Mouse (Mus musculus) testis, postnatal 10 days (tissue): ENCODE data around the gene Ano4.
"Not testable (repeated sequence)": the region's sequence is repeated elsewhere in the genome, so short reads cannot be mapped to it uniquely, and the experiment has no call there.

ENCODE experiments used
- DNase-seq: peaks from one replicate; pipeline ENCODE4 v3.0.0; 2021; ENCODE audit warnings: low spot score

The Ano4 gene

DNA sequence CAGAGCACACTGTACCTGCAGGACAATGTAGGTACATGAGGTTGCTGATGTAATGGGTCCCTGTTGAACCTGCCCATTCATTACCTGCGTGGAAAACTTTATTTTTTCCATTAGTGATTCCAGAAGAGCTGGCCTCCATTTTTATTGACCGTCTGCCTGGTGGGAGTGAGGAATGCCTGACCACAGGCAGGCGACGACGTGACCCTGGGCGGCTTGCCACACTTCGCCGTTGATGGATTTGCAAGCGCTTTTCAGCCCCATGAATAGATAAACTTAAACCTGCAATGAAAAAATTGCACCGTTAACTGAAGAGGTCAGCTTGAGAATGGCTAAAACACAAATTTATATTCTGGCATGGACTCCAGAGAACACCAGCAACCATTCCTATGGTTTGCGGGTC lies 195.4 kb downstream of the Ano4 start:
- DNase-seq, result peak; percentile 39

DNA sequence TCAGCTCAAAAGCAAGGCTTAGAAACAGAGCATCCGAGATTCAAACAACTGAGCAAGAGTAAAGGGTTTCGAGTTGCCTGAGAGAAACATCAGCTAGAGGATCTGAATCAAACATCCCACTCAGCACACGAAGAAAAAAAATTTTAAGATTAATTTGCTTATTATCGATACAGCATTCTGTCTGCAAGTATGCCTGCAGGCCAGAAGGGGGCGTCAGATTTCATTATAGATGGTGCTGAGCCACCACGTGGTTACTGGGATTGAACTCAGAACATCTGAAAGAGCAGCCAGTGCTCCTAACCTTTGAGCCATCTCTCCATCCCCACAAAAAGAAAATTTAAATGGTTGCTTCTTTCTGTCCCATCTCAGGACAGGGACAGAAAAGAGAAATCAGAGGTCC lies 223.2 kb downstream of the Ano4 start:
- no peak for DNase-seq

DNA sequence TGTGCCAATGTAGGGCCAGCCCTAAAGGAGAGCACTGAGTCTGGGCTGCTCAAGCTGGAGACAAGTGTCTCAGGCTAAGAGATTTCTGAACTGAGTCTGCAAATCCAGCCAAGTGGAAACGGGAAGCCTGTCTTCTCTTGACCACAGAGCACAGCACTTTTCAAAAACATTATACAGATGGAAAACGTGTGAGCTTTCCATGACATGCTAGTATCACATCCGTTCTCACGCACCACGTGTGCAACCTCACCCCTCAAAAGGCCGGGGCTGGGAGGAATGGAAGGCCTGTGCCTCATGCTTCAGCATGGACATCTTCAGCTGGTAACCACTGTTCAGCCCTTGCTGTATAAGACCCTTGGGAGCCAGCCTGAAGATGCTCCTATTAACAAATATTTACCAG lies 230.2 kb downstream of the Ano4 start:
- DNase-seq, result no peak

DNA sequence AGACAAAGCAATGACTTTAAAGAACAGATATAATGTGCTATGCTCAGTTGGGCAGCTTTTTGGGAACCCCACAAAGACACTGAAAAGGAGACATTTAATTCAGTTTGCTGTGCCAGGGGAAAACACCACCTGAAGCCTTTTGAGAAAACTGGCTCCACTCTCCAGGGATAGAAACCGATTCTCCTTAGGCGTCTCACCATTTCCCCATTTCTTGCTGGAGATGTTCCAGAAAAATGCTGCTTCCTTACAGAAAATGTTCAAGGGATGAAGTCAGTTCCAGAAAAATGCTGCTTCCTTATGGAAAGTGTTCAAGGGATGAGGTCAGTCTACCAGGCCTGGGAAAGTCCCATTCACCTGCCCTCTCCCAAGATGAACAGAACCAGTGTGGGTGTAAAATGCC lies 233.1 kb downstream of the Ano4 start:
- DNase-seq, result no peak

DNA sequence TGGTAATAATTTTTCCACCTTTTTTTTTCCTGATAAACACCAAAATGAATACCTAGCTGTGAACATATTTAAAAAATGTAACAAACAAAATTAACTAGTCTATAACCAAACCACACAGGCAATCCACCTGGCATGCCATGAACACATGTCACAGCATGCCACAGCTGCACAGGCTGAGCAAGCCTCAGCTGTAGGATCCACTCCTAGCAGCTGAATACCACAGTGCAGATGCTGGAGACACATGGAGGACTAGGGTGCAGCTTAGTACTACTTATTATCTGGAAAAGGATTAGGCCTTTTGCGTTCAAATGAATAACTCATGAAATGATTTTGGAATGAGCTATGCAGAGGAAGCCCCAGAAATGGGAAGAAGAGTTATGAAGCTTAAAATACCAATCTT lies 233.6 kb downstream of the Ano4 start:
- DNase-seq, result no peak

DNA sequence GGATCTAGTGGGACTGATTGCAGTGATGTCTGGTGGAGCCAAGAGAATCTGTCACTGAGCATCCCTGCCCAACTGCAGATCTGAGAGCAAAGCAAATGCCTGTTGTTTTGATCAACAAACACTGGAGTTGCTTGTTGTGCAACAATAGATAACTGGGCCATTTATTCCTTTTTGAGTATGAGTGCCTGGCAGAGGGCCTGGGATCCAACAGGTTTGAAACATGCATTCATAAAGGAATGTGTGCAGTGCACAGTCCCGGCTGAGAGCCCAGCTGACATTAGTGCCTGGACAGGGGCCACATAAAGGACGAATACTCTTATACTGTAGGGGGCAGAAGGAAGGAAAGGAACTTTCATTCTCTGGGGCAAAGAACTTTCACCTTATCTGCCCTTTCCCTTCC lies 241.0 kb downstream of the Ano4 start:
- no peak for DNase-seq

DNA sequence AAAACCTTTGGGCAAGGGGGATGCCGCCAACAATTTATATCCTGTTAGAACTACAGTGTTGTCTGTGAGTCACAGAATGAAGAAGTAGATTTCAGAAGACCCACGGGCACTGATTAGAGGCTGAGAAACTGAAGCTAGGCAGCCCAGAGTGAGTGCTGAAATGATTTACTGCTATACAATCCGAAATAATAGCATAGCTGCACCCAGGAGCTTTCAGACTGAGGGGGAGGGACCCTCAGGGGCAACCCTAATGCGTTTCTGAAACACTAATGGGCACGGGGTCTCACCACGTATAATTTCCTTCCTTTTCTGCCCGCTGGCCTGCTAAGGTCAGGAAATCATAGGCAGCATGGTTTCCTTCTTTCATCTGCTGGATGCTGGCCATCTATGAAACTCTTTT lies 242.5 kb downstream of the Ano4 start:
- DNase-seq, result no peak

DNA sequence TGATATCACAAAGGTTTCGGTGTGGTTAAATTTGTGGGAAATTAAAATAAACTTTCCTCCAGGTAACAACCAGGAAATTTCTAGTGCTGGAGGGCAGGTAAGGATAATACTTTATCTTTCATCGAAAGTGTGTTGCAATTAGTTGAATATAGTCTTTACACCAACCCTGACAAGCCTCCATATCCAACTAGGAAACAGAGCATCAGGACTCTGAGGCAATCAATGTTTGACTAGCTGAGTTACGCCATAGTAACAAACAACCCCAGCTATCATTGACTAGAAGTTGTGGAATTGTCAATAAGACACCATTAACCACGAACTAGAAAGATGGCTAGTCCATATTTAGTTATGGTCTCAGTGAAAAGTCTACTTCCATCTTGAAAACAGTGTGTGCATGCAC lies 246.4 kb downstream of the Ano4 start:
- no peak for DNase-seq

DNA sequence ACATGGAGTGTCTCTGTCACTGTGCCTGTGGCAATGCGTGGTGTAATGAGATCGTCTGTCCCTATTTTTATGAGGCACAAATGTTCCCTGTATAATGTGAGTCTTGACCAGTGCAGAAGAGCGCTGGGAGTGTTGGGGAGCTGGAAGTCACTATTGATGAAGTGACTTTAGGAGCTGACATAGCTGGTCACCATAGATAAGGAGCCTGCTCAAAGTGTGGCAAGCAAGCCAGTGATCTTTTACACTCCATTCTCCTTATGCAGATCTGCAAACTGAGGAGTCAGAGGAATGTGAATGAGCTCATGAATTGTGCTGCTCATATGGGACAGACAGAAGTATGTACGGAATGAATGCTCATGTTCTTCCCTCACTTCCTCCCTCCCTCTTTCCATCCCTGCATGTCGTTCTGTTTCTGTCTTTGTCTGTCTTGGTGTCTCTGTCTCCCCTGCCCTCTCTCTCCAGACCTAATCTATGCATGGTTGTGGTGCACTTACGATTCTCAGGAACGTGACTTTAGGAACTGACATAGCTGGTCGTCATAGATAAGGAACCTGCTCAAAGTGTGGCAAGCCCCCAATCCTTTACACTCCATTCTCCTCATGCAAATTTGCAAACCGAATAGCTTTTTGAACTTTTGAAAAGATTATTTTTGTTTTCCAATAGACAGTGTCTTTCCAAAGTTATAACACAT lies 252.1 kb downstream of the Ano4 start:
- DNase-seq, result no peak

DNA sequence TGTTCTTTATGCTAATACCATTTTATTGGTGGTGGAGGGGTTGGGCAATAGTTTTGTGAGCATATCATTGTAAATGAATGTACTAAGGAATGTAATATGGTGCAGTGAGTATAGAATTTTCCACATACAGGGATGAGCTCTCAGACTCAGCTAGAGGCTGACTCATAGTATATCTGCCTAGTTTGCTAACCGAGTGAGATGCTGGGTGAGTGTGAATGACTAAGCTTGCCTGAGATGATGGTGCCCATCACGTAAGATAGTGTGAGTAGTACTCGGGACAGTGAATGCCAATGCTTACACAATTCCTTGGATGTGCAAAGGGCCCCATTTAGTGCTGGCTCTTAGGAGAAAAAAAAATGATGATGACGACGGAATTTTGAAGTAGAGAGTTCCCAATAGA lies 267.1 kb downstream of the Ano4 start:
- no peak for DNase-seq

DNA sequence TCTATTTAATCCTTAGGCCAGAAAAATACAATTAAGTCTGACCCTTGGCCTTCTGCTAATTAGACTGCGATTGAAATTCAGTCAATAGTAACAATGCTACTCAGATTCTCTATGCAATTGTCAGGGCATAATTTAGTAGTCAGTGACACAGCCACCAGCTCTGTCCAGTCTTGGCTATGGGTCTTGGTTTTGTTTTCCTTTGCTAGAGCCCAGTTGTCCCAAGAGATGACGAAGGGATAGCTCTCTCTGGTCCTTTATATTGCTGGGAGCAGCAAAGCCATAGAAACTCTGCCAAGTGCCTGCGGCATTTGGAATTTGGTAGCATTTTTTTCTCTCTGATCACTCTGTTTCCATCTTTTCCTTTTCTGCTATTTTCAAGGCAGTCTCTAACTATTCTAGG lies 288.7 kb downstream of the Ano4 start:
- DNase-seq, result no peak

DNA sequence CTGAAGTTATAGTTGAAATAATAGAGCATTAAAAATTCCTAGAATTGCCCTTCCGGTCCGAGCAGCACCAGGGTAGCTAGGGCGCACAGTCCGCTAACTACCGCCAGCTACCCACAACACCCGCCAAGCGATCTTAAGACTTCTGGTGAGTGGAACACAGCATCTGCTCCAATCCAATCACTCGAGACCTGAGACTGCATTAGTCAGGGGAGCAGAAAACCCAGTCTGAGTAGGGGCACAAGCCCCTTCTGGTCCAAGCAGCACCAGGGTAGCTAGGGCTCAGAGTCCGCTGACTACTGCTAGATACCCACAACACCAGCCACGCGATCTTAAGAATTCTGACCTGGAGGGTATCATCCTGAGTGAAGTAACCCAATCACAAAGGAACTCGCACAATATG lies 299.6 kb downstream of the Ano4 start:
- not testable (repeated sequence) for DNase-seq

DNA sequence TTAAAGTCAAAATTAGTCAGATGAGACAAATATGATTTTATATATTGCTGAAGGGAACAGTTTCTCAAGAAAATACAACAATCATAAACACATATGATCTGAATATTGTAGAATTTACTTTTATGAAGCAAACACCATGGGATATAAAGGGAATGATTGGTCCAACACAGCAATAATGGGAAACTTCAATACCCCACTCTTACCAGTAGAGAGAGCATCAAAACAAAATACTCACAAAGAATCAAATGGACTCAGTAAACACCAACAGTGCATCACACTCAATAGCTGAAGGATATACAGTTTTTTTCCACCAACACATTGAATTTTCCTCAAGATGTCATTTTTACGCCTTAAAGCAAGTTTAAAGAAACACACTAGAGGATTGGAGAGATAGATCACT lies 300.4 kb downstream of the Ano4 start:
- no peak for DNase-seq

DNA sequence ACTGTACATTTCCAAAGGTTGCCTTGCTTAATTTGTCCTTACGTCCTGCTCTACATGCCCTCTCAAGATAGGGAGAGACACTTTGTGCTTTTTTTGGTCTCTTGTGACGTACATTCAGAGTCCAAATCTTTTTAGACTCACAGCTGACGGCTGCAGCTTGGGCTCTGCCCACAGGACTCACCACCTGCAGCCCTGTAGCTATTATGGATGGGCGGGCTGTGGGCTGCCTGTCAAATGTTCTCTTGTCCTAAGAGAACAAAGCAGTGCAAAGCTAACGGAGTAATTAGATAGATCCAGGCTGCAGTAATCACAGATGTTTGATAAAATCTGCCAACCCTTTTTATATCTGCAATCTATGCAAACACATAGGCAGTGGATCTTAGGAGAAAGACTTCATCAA lies 325.6 kb downstream of the Ano4 start:
- no peak for DNase-seq

DNA sequence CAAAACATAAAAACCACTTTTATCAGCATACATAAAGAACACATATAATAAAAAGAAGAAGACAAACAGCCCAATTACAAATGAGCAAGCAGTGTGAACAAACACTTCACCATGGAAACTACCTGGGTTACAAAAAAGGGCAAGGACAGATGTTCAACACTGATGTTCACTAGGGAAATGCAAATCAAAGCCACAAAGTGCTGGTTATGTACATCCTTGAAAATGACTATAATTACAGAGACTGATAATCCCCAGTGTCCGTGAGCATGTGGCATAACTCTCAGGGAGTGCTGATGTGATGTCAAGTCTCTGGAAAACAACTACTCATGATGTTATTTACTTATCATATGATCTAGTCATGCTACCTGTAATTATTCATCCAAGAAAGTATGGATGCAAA lies 336.3 kb downstream of the Ano4 start:
- DNase-seq, result no peak

DNA sequence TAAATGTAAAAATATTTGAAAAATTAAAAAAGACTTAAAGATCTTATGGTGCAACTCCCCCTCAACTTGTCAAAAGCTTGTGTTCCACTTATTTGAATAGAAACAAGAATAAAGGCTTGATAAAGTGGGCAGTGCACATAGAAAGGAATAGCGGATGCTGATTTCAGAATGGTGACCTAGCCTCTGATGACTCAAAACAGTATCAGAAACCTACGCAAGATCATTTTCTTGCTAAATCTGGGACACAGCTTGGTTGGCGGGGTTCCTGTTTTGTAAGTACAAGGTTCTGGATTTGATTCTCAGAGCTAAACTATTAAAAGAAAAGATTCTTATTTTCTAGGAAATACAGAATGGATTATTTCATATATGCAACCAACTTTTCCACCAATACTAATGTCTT lies 340.0 kb downstream of the Ano4 start:
- DNase-seq, result no peak

DNA sequence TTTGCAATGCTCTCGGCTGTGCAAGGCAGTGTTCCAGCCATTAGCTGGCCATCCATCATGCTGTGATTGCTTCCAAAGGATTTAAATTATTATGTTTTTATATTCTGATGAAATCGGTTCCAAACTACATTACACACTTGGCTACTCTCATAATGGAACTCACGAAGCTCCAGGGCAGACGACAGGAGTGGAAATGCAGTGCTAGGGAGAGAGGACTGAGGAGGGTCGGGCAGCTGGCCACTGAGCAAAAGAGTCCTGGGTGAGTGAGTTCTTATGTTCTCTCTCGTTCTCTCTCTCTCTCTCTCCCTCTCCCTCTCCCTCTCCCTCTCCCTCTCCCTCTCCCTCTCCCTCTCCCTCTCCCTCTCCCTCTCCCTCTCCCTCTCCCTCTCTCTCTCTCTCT lies 357.6 kb downstream of the Ano4 start:
- DNase-seq, result no peak

DNA sequence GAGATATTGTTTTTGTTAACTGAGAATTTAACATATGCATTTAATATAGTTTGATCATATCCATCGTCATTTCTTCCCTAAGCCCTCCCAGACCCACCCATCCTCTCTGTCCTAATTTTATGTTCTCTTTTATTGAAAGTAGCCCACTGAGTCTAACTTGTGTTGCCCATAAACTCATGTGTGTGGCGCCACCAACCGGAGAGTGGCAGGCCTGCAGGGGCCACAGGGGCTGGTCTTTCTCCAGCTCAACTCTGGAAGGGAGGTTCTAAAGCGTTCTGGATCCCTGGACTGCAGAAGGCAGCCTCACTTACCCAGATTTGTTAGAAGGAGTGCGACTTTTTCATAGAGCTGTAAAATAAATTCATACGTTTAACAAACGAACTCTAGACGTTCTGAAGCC lies 361.1 kb downstream of the Ano4 start:
- DNase-seq, result peak; percentile 54

DNA sequence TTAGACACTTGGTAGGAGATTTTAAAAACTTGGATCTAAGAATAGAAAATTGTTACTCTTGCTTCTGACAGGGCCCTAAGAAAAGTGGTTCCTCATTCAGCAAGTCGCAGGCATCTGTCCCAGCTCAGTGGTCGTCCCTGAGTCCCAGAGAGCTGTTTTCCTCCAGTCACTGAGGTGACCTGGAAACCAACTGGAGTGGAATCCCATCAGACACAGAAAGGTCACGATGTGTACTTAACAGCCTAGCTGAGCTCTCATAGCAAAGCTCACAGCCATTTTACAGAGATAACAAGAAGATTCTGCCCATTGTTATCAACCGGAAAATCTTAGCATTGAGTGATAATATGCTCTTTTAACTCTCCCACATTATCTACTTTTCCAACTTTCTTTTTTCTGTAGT lies 365.1 kb downstream of the Ano4 start:
- no peak for DNase-seq

DNA sequence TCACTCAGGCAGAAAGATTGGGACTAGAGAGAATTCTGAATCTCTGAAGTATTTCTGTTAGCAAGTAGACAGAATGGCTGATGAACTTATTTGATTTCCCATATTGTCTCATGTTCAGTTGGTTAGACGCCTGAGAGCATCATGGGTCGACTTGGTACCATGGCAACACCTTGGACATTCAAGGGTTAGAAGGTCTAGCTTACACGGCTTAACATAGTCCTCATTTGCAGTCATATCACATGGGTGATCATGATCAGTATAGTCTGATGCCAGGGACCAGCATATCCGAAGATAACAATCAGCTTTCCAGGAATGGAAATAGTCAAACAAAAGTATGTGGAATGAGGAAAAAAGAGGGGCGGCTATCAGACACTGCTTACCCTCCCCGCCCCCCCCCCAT lies 365.6 kb downstream of the Ano4 start:
- no peak for DNase-seq

DNA sequence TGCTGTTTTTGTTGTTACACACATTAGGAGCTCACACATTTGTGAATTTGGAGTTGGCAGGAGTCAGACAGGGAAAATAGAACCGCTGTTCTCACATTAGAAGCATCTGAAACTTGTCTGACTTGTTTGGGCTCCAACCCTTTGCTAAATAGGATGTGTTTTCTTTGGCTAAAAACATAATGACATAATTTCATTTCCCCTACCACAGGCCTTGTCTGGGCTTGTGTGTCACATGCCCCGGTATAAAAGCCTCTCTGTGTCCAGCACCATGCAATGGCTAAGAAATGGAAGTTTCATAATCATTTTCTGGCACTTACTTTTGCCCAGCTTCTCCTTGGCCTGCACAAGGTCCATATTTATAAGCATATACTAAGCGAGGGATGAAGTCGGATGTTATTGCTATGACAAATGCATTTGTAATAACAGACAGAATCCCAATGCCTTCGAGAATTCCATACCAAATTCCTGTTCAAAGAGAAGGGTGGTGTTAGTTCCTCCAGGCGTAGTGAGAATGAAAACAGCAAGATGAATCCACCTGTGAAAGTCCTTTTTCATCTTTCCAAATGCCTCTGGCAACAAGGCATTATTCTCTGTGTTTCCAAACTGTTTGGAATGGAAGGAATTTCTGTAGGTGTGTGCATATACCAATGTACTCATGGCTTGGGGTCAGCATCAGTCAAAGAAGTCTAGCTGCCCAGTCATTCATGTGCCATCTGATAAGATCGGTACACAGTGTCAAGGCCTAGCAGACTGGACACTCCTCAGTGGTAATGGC lies 373.4 kb downstream of the Ano4 start:
- DNase-seq, result no peak

DNA sequence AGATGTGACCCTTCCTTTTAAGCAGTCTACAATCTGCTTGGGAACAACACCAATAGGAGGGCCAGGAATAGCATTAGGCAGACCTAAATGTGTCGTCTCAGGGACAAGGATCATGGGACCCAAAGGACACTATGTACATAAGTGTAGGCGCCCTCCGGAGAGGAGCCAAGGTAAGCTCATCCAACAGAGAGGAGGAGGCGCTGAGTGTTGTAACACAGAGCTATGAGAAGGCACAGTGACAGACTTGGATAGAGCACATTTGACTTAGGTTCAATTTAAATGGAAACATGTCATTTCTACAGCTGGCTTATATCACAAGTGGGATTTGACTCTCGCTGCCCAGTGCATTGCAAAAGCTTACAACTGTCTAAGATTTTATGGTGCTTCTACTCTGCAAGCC lies 376.0 kb downstream of the Ano4 start:
- DNase-seq, result no peak

DNA sequence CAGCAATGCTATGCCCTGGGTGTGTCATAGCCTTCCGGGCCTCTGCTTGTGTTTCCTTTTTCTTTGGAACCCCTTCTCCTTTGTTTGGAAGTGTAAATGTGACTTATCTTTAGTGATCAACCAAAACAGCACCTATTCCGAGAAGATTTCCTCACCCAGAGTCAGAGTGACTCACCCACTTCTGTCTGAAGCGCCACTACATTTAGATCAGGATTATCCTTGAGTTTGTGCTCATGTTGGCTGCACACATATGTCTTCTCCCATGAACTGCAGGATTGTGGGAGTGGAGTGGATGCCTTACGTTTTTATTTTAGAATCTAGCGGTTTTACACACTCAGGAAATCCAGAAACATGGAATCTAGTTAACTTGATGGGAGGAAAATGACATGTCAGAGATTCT lies 383.8 kb downstream of the Ano4 start:
- no peak for DNase-seq

DNA sequence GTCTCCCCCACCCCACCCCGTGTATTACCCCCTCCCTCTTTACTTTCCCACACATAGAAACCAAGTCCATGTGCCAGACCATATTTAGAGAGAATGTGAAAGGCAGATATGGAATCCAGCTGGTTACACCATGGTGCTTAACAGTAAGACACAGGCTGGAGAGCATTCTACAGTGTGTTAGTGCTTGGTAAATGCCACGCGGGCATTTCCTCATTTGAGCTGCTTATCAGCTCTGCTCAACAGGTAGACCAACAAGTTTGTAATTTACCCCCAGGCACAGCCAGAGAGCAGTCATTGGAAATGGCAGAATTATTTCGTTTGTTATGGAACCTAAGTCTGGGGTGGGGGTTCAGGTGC lies 394.3 kb downstream of the Ano4 start:
- no peak for DNase-seq
